Mouse (Mus musculus): ENCODE data around the gene Plekha3. TPM values are rescaled to one million over a fixed set of nuclear protein-coding genes. Genes with fewer than 3 reads are reported as not detected.
A peak's percentile ranks its signal among the peaks of the same experiment; 100 is the strongest.

Plekha3 gene
- total RNA-seq, 2 experiments from 2014 or later: 17.8 to 20.7 TPM

DNA sequence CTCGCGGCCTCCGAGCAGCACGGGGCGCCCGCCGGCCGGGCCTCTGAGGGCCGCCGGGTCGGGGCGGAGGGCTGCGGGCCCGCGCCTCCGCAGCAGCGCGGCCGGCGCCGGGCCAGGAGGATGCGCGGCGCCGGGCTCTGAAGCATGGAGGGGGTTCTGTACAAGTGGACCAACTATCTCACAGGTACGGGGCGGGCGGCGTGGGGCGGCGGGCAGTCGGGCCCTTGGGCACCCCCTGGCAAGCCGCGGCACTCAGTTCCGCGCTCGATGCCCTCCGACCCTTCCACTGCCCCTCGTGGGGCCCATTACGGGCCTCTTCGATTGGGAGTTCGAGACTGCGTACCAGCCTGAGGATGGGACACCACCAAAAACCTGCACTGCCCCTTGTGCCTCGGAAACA lies 370 bp downstream of the Plekha3 start:
- intact Hi-C loops (cut with DNase I): loop anchor here (1.0 kb wide), 1 partner anchor 27 kb away; the partner anchor contains the start of genes Pjvk and Prkra
- no peak for DNase-seq (ENCODE audit: low spot score)

DNA sequence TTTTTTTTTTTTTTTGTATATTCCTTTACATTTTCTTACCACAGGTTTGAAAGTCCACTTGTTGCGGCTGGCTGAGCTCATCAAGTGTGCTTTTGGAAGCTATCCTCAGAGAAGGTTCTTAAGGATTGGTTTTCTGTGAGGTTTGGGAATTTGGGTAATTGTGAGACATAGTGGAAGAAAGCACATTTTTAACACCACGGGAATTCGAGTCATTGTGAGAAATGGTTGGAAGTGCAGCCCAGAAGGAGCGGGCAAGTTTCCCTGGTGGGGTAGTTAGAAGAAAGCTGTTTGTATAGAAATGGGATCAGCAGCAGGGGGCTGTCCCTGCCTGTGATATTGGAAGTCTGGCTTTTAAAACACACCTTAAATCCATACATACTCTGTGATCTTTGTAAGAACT lies 868 bp downstream of the Plekha3 start:
- intact Hi-C loops (cut with DNase I): loop anchor here (1.0 to 2.0 kb wide), 2 partner anchors 17 to 28 kb away; partner anchors contain the start of genes Pjvk and Prkra
- no peak for DNase-seq (ENCODE audit: low spot score)

GRCm38 (mm10) chr2:76676401-76677226 lies 1.5 kb downstream of the Plekha3 start:
- intact Hi-C loops (cut with DNase I): loop anchor here (2.0 kb wide), 1 partner anchor 16 kb away; no protein-coding TSS in a partner anchor
- no peak for DNase-seq (ENCODE audit: low spot score)

- DNase-seq (ENCODE audit: low spot score): no peak
- intact Hi-C loops (cut with DNase I): no loop called here
These were observed 7.2 kb downstream of the Plekha3 start for GRCm38 (mm10) chr2:76682301-76682700.

DNA sequence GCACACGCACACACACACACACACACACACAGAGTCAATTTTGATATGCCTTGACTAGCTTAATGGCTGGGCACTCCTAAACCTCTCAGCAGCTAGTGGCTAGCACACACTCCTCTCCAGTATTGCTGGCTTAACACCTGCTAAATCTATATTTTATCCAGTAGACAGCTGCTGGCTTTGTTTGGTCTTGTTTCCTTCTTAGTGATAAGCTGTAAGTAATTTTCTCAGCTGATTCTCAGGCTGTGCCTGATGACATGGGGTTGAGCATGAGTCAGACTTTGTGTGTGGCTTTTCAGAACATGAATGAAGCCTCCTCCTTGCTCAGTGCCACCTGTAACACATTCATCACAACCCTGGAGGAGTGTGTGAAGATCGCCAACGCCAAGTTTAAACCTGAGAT lies 11.9 kb downstream of the Plekha3 start:
- intact Hi-C loops (cut with DNase I): no loop called here
- no peak for DNase-seq (ENCODE audit: low spot score)

DNA sequence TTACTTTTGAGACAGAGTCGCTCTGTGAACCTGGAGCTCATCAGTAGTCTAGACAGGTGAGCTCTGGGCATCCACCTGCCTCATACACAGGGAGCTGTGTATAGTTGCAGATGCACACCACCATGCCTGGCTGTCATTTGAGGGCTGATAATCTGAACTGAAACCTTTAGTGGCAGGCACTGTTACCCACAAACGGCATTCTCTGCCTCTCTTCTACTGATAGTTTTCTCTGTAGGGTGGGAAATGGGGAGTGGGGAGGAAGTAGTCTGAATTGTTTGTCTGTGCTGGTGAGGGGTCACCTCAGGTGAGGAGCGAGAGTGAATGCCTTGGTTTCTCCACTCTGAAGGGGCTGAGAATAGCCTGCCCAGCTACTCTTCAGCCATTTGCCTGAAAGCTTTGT lies 12.5 kb downstream of the Plekha3 start:
- no peak for DNase-seq (ENCODE audit: low spot score)
- intact Hi-C loops (cut with DNase I): no loop called here

DNA sequence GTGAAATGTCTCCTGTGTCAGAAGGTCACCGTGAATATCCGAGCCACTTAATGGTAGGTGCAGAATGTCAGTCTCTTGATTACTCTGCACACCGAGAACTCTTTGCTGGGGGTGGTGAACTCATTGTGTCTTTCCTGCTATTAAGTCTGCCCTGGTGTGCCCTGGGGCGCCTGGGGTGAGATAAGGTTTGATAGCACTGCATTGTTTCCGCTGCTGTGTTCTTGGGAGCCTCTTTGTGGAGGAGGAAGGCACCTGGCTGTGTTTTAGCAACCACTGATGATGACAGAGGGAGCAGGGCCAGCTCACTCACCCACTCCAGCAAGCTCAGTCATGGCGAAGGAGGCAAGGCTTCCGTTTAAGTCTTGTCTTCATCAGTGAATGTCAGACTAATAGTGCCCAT lies 13.1 kb downstream of the Plekha3 start:
- DNase-seq (ENCODE audit: low spot score): no peak
- intact Hi-C loops (cut with DNase I): no loop called here

DNA sequence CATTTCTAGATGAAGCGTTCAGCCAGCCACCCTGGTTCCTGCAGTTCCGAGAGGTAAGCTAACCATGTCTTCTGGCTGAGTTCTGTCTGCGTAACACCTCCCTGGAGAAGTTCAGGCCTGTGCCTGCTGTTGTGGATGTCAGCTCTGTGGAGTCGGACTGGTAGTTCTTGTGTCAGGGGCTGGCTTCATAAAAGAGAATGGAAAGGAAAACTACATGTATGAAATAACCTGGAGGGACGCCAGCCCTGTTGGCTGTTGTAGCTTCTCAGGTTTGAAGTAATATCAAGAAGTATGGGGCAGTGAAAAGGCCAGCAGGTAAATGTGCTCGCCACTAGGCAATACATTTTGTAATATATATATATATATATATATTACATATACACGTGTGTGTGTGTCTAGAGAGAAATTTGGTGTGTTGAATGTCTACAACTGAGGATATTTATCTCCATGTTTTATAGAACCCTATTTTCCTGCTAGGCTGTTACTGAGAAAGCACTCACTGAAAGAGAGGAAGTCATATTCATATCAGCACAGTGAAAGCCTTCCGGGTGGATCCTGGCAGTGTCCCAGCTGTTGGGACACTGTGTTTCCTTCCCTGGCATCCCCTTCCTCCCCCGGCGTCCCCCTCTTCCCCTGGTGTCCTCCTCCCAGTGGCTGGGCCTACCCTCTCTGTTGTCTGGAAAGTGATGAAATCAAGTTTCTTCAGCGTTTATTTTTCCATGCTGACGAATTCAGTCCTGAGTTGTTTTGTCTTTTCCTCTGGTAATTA lies 15.5 kb downstream of the Plekha3 start:
- intact Hi-C loops (cut with DNase I): no loop called here

DNA sequence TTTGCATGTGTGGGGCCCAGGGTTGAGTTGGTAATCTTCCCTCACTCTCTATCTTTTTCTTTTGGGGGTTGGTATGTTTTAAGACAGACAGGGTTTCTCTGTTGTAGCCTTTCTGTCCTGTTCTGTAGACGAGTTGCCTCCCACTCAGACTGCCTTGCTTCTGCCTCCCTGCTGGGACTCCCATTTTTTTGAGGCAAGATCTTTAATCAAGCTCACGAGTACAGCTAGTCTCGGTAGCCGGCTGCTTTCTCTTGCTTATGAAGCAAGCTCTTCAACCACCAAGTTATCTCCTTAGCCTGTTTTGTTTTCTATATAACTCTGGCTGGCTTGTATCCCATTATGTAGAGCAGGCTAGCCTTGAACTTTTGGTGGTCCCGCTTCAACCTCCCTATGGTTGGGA lies 18.7 kb downstream of the Plekha3 start:
- intact Hi-C loops (cut with DNase I): loop anchor here (2.0 kb wide), 1 partner anchor 17 kb away; no protein-coding TSS in a partner anchor
- DNase-seq (ENCODE audit: low spot score): no peak

More for the DNA sequence above, 15.5 kb downstream of the Plekha3 start:
- peak; percentile 65 for DNase-seq (ENCODE audit: low spot score)

- intact Hi-C loops (cut with DNase I): no loop called here
- no peak for DNase-seq (ENCODE audit: low spot score)
These were observed 20.2 kb downstream of the Plekha3 start for GRCm38 (mm10) chr2:76695290-76695689.

GRCm38 (mm10) chr2:76702188-76702587 lies 27.1 kb downstream of the Plekha3 start:
- DNase-seq (ENCODE audit: low spot score): no peak
- intact Hi-C loops (cut with DNase I): no loop called here

- intact Hi-C loops (cut with DNase I): no loop called here
- DNase-seq (ENCODE audit: low spot score): no peak
These were observed 27.7 kb downstream of the Plekha3 start for GRCm38 (mm10) chr2:76702751-76703150.

DNA sequence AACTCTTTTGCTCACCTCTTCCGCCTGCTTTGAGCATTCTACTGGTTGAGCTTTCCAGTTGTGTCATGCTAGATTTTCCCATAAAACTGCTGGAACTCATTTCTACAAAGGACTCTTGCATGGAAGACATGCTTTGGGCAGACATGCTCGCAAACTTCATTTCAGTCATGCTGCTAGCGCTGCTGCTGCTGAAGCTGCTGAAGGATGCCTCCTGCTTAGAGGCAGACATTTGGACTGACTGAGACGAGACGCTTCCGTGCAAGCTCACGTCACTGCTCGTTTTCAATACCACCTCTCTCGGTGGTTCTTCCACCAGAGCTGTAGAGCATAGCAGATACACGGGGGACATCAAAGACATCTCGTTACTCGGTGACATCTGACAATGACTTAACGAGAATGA lies 30.6 kb downstream of the Plekha3 start:
- intact Hi-C loops (cut with DNase I): no loop called here
- DNase-seq (ENCODE audit: low spot score): no peak

DNA sequence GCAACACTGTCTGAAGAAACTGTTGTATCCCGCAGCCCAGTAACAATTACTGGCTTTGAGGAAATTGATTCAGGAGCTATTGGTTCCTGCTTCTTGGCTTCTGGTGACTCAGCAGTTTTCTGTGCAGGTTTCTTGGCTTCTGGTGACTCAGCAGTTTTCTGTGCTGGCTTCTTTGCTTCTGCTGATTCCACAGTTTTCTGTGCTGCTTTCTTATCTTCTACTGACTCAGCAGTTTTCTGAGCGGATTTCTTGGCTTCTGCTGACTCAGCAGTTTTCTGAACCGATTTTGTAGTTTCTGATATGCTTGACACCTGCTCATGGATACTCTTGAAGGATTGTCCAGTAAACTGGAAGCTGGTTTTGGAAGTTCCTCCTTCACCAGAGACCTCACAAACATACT lies 33.4 kb downstream of the Plekha3 start:
- intact Hi-C loops (cut with DNase I): no loop called here
- no peak for DNase-seq (ENCODE audit: low spot score)

- intact Hi-C loops (cut with DNase I): no loop called here
- DNase-seq (ENCODE audit: low spot score): no peak
These were observed 39.9 kb downstream of the Plekha3 start for GRCm38 (mm10) chr2:76714984-76715383.

GRCm38 (mm10) chr2:76719650-76720049 lies 44.6 kb downstream of the Plekha3 start:
- intact Hi-C loops (cut with DNase I): no loop called here
- no peak for DNase-seq (ENCODE audit: low spot score)

Other genes starting within 250 kb of the Plekha3 start
- 10 to 100 TPM; 13.3 to 15.2 TPM for gene Prkra, start 27.3 kb upstream of the Plekha3 start, total RNA-seq (2021)
- gene Pjvk, start 26.8 kb upstream of the Plekha3 start, total RNA-seq (2021): not detected
- 10 to 100 TPM; 19.7 to 21.2 TPM for gene Fkbp7, start 2.2 kb upstream of the Plekha3 start, total RNA-seq (2021)

Data from heart, postnatal 25 days (tissue).